10 mouse cellular contexts compared by ENCODE assay signal in genomic region chr6:88840211-88840610, GRCm38 (mm10). TPM values are rescaled to one million over a fixed set of nuclear protein-coding genes. Genes with fewer than 3 reads are reported as not detected.
DNase-seq lines count a peak whose midpoint lies in the region; ATAC-seq and TF ChIP-seq lines count a peak whose summit lies in the region.
"Had no signal": no experiment of that assay in that cellular context is flagged by ENCODE, and none has a peak within 500 bp of the region (broad histone marks: within the 10 kb centered on the region; RNA-seq: fewer than 3 reads in every experiment).

No protein-coding gene starts in this region.

- 0 out of 2 replicates have a peak overlapping the region, but pooled peaks have one; percentile 69 for H3K4me2 ChIP-seq in kidney, postnatal 0 days (ENCODE audit: low read length)
- H3K4me2 ChIP-seq in embryonic facial prominence, embryonic 12.5 days (replicated peaks), result peak overlapping the region; percentile 88; the same call in 1 of the 2 replicates
- H3K4me2 ChIP-seq in midbrain, embryonic 12.5 days (replicated peaks), result peak overlapping the region; percentile 91

- H3K4me3 ChIP-seq in kidney, postnatal 0 days (replicated peaks; ENCODE audit: low read depth, low read length), result no peak overlapping the region
- H3K4me3 ChIP-seq in kidney, adult 2 months (ENCODE audit: insufficient read depth, low read depth, low read length), result no peak overlapping the region
- H3K4me3 ChIP-seq in embryonic facial prominence, embryonic 12.5 days, result no peak overlapping the region; the same call in 1 of the 2 replicates
- no peak overlapping the region for H3K4me3 ChIP-seq in midbrain, embryonic 12.5 days

- peak; percentile 41 for DNase-seq in cerebellum, adult 9-11 months
- DNase-seq in cerebellum, postnatal 25 days, result no peak
- no peak for DNase-seq in kidney, postnatal 0 days (ENCODE audit: low spot score)
- no peak for DNase-seq in kidney, adult 2 months
- no peak for DNase-seq in spleen, postnatal 4 days (ENCODE audit: low spot score in 2 of 2)
- DNase-seq in adrenal gland, postnatal 10 days, result no peak
- DNase-seq: heart, adult 2 months; lung, postnatal 36 days had no signal

- no peaks in the 10 kb centered on the region for H3K9me3 ChIP-seq in kidney, postnatal 0 days (replicated peaks; ENCODE audit: low read length)
- no peaks in the 10 kb centered on the region for H3K9me3 ChIP-seq in embryonic facial prominence, embryonic 12.5 days
- H3K9me3 ChIP-seq in midbrain, embryonic 12.5 days, result no peaks in the 10 kb centered on the region

- H3K36me3 ChIP-seq in kidney, postnatal 0 days (ENCODE audit: insufficient read depth, low read length), result peaks cover 39% of the 10 kb centered on the region
- no peaks in the 10 kb centered on the region for H3K36me3 ChIP-seq in kidney, adult 2 months (ENCODE audit: control insufficient read depth, insufficient read depth, low read length)
- peaks cover 43% of the 10 kb centered on the region for H3K36me3 ChIP-seq in embryonic facial prominence, embryonic 12.5 days
- H3K36me3 ChIP-seq in midbrain, embryonic 12.5 days, result peaks cover 51% of the 10 kb centered on the region

- no peak for ATAC-seq in kidney, postnatal 0 days (replicated peaks; ENCODE audit: low FRiP score, low read depth)
- ATAC-seq in embryonic facial prominence, embryonic 12.5 days (ENCODE audit: insufficient number of reproducible peaks, insufficient read depth, low FRiP score, low TSS enrichment), result no peak
- no peak for ATAC-seq in midbrain, embryonic 12.5 days (ENCODE audit: low FRiP score, low read depth)

- TF ChIP-seq CTCF in kidney, postnatal 0 days (IDR thresholded peaks at IDR 0.05; ENCODE audit: low read depth), result no peak
- TF ChIP-seq CTCF in kidney, adult 2 months (conservative IDR thresholded peaks at IDR 0.05; ENCODE audit: insufficient read depth, insufficient read length, low read depth, low read length), result no peak

- no peak for TF ChIP-seq POLR2A in kidney, adult 2 months (IDR thresholded peaks at IDR 0.05; ENCODE audit: low read depth, low read length)

- 0 out of 2 replicates have a peak overlapping the region, but pooled peaks have one; percentile 13 for H3K9ac ChIP-seq in kidney, postnatal 0 days (ENCODE audit: low read depth, low read length)
- no peak overlapping the region for H3K9ac ChIP-seq in embryonic facial prominence, embryonic 12.5 days
- H3K9ac ChIP-seq in midbrain, embryonic 12.5 days (replicated peaks), result no peak overlapping the region

- no peaks in the 10 kb centered on the region for H3K27me3 ChIP-seq in kidney, postnatal 0 days (ENCODE audit: insufficient read depth, low read length)
- no peaks in the 10 kb centered on the region for H3K27me3 ChIP-seq in kidney, adult 2 months (replicated peaks; ENCODE audit: control insufficient read depth, insufficient read depth, low read length)
- H3K27me3 ChIP-seq in embryonic facial prominence, embryonic 12.5 days, result no peaks in the 10 kb centered on the region
- 0 out of 2 replicates have a peak, but pooled peaks cover 6% of the 10 kb centered on the region for H3K27me3 ChIP-seq in midbrain, embryonic 12.5 days

- no peak overlapping the region for H3K27ac ChIP-seq in kidney, postnatal 0 days
- H3K27ac ChIP-seq in kidney, adult 2 months (ENCODE audit: insufficient read depth, low read depth, low read length), result no peak overlapping the region
- no peak overlapping the region for H3K27ac ChIP-seq in embryonic facial prominence, embryonic 12.5 days
- H3K27ac ChIP-seq in midbrain, embryonic 12.5 days (replicated peaks), result no peak overlapping the region
- H3K27ac ChIP-seq: heart, adult 2 months had no signal

- peaks cover 8% of the 10 kb centered on the region for H3K4me1 ChIP-seq in kidney, postnatal 0 days (replicated peaks; ENCODE audit: insufficient read depth, low read length)
- H3K4me1 ChIP-seq in kidney, adult 2 months (ENCODE audit: control insufficient read depth, insufficient read depth, low read length), result peaks cover 11% of the 10 kb centered on the region
- peaks cover 16% of the 10 kb centered on the region for H3K4me1 ChIP-seq in embryonic facial prominence, embryonic 12.5 days
- H3K4me1 ChIP-seq in midbrain, embryonic 12.5 days, result peaks cover 19% of the 10 kb centered on the region

- 78% methylated on average over 3 of the region's 3 CpGs for WGBS in kidney, postnatal 0 days
- WGBS in kidney, adult 2 months, result 74% methylated on average over 3 of the region's 3 CpGs
- 79% methylated on average over 3 of the region's 3 CpGs for WGBS in embryonic facial prominence, embryonic 12.5 days
- whole genome bisulfite sequencing in midbrain, embryonic 12.5 days, result 74% methylated on average over 3 of the region's 3 CpGs

RNA-seq across cellular contexts. Expression of gene Abtb1, which starts 1.6 kb away (rescaled TPM):
- polyA plus RNA-seq in kidney, postnatal 0 days (2015; fragmentation: Nextera tagmentation; extraction: Ambion mirVana), result 41.0 and 42.8 TPM in 2 replicates
- 52.8 and 67.8 TPM in 2 replicates for polyA plus RNA-seq in kidney, adult 2 months (2012; rRNA removed)
- 28.8 and 33.7 TPM in 2 replicates for polyA plus RNA-seq in embryonic facial prominence, embryonic 12.5 days (2016; fragmentation: Nextera tagmentation; extraction: Ambion mirVana)
- polyA plus RNA-seq in midbrain, embryonic 12.5 days (2016; fragmentation: Nextera tagmentation; extraction: Ambion mirVana), result 27.7 and 30.0 TPM in 2 replicates
- 10 to 100 TPM; 21.9 to 30.5 TPM for total RNA-seq in adrenal gland, postnatal 10 days (2021)

RNA-seq across cellular contexts. Expression of gene Podxl2, which starts 34.6 kb away (rescaled TPM):
- 50.6 and 54.2 TPM in 2 replicates for polyA plus RNA-seq in kidney, postnatal 0 days (2015; fragmentation: Nextera tagmentation; extraction: Ambion mirVana)
- 12.5 and 15.7 TPM in 2 replicates for polyA plus RNA-seq in kidney, adult 2 months (2012; rRNA removed)
- 138 and 153 TPM in 2 replicates for polyA plus RNA-seq in embryonic facial prominence, embryonic 12.5 days (2016; fragmentation: Nextera tagmentation; extraction: Ambion mirVana)
- polyA plus RNA-seq in midbrain, embryonic 12.5 days (2016; fragmentation: Nextera tagmentation; extraction: Ambion mirVana), result 305 and 314 TPM in 2 replicates
- 10 to 100 TPM; 27.8 to 28.3 TPM for total RNA-seq in adrenal gland, postnatal 10 days (2021)

RNA-seq across cellular contexts. Expression of gene Mcm2, which starts 58.4 kb away (rescaled TPM):
- polyA plus RNA-seq in kidney, postnatal 0 days (2015; fragmentation: Nextera tagmentation; extraction: Ambion mirVana), result 59.3 and 73.1 TPM in 2 replicates
- polyA plus RNA-seq in kidney, adult 2 months (2012; rRNA removed), result 8.9 and 10.2 TPM in 2 replicates
- polyA plus RNA-seq in embryonic facial prominence, embryonic 12.5 days (2016; fragmentation: Nextera tagmentation; extraction: Ambion mirVana), result 169 and 171 TPM in 2 replicates
- polyA plus RNA-seq in midbrain, embryonic 12.5 days (2016; fragmentation: Nextera tagmentation; extraction: Ambion mirVana), result 157 and 158 TPM in 2 replicates
- total RNA-seq in adrenal gland, postnatal 10 days (2021), result 10 to 100 TPM; 50.0 to 53.5 TPM
